Mouse (Mus musculus): ENCODE measurements around the gene Gjb4.

The Gjb4 gene

GRCm38 (mm10) chr4:127349560-127350300 lies 4.2 kb downstream of the Gjb4 start:
- DNase-seq: no peak

GRCm38 (mm10) chr4:127345000-127345399 lies 8.9 kb downstream of the Gjb4 start:
- no peak for DNase-seq

GRCm38 (mm10) chr4:127341372-127341771 lies 12.5 kb downstream of the Gjb4 start:
- DNase-seq: no peak

- DNase-seq: no peak
These were observed 16.2 kb downstream of the Gjb4 start for GRCm38 (mm10) chr4:127337668-127338067.

- no peak for DNase-seq
These were observed 18.9 kb downstream of the Gjb4 start for GRCm38 (mm10) chr4:127334870-127335504.

- no peak for DNase-seq
These were observed 22.7 kb downstream of the Gjb4 start for GRCm38 (mm10) chr4:127331171-127331570.

- no peak for DNase-seq
These were observed 23.4 kb downstream of the Gjb4 start, which contains the start of gene Gjb3 for GRCm38 (mm10) chr4:127330181-127331100. TSS of gene Gjb3 (minus strand) at chr4:127330844.

GRCm38 (mm10) chr4:127329751-127330150 lies 24.1 kb downstream of the Gjb4 start:
- DNase-seq: no peak

- DNase-seq: no peak
These were observed 24.8 kb downstream of the Gjb4 start for GRCm38 (mm10) chr4:127329046-127329445.

- DNase-seq: no peak
These were observed 25.5 kb downstream of the Gjb4 start for GRCm38 (mm10) chr4:127328378-127328777.

- DNase-seq: no peak
These were observed 26.1 kb downstream of the Gjb4 start for GRCm38 (mm10) chr4:127327749-127328148.

- DNase-seq: no peak
These were observed 26.6 kb downstream of the Gjb4 start for GRCm38 (mm10) chr4:127327258-127327657.

- no peak for DNase-seq
These were observed 28.6 kb downstream of the Gjb4 start for GRCm38 (mm10) chr4:127325276-127325675.

- peak; percentile 66 to 69 for DNase-seq
These were observed 29.1 kb downstream of the Gjb4 start for GRCm38 (mm10) chr4:127324759-127325158.

- no peak for DNase-seq
These were observed 29.6 kb downstream of the Gjb4 start for GRCm38 (mm10) chr4:127324296-127324695.

GRCm38 (mm10) chr4:127323651-127324050 lies 30.2 kb downstream of the Gjb4 start:
- no peak for DNase-seq

- peak; percentile 63 to 68 for DNase-seq
These were observed 34.3 kb downstream of the Gjb4 start for GRCm38 (mm10) chr4:127319613-127320012.

- DNase-seq: no peak
These were observed 36.7 kb downstream of the Gjb4 start for GRCm38 (mm10) chr4:127317143-127317542.

- DNase-seq: no peak
These were observed 38.1 kb downstream of the Gjb4 start for GRCm38 (mm10) chr4:127315753-127316152.

- no peak for DNase-seq
These were observed 39.3 kb downstream of the Gjb4 start for GRCm38 (mm10) chr4:127314585-127314984.

- peak; percentile 32 to 33 for DNase-seq
These were observed 40.0 kb downstream of the Gjb4 start, which contains the start of gene Gja4 for GRCm38 (mm10) chr4:127313861-127314260. TSS of gene Gja4 (minus strand) at chr4:127314039.

- DNase-seq: no peak
These were observed 41.5 kb downstream of the Gjb4 start for GRCm38 (mm10) chr4:127312349-127312748.

GRCm38 (mm10) chr4:127311561-127311960 lies 42.3 kb downstream of the Gjb4 start:
- no peak for DNase-seq
